Mouse (Mus musculus): ENCODE measurements around the gene Pfas. TPM values are rescaled to one million over a fixed set of nuclear protein-coding genes. Genes with fewer than 3 reads are reported as not detected.

Pfas gene
- total and polyA plus RNA-seq, 3 experiments, result 63.5 to 149 (median 130) TPM

GRCm38 (mm10) chr11:68982639-68983369, 25.5 kb downstream of the Pfas start:
- Histone ChIP-seq H3K9ac (ENCODE audit: control insufficient read depth, low read depth, low read length, poor library complexity, severe bottlenecking) (no peak overlapping the region), H3K4me3 (ENCODE audit: control insufficient read depth in 1 of 2, insufficient read depth in 1 of 2, low read depth in 2 of 2, low read length in 2 of 2) (no peak overlapping the region), H3K27me3 (ENCODE audit: control insufficient read depth in 1 of 2, insufficient read depth in 2 of 2, low read length in 2 of 2) (no peaks in the 10 kb centered on the region), H3K36me3 (ENCODE audit: control insufficient read depth in 1 of 2, insufficient read depth in 2 of 2, low read length in 2 of 2) (peaks cover 4 to 8% of the 10 kb centered on the region in 2 experiments), H3K4me1 (ENCODE audit: control insufficient read depth in 1 of 2, insufficient read depth in 2 of 2, low read length in 2 of 2) (peaks cover 6 to 10% of the 10 kb centered on the region in 2 experiments), H3K27ac (ENCODE audit: control insufficient read depth, low read depth, low read length) (no peak overlapping the region), H3K9me3 (replicated peaks; ENCODE audit: insufficient read depth, low read length) (no peaks in the 10 kb centered on the region), H3K79me2 (ENCODE audit: control insufficient read depth, insufficient read depth, low read length, poor library complexity) (no peaks in the 10 kb centered on the region)
- DNase-seq (ENCODE audit: low read depth, low spot score), result peak; percentile 84
- TF ChIP-seq NRF1 (IDR thresholded peaks at IDR 0.05; ENCODE audit: insufficient read depth, low read depth, low read length, poor library complexity, severe bottlenecking), result no peak
- TF ChIP-seq RAD21 (IDR thresholded peaks at IDR 0.05; ENCODE audit: low read depth, low read length), result peak; percentile 79
- no peak for TF ChIP-seq MXI1 (IDR thresholded peaks at IDR 0.05; ENCODE audit: low read depth, low read length)
- no peak for TF ChIP-seq USF2 (IDR thresholded peaks at IDR 0.05; ENCODE audit: borderline replicate concordance in 1 of 2, insufficient read depth in 1 of 2, low read depth in 1 of 2, low read length in 2 of 2)
- TF ChIP-seq ZC3H11A (IDR thresholded peaks at IDR 0.05; ENCODE audit: low read depth, low read length), result peak; percentile 72
- TF ChIP-seq CTCF (IDR thresholded peaks at IDR 0.05 in 2 of 3, conservative IDR thresholded peaks at IDR 0.05 in 1 of 3; ENCODE audit: control insufficient read depth in 1 of 3, insufficient read depth in 1 of 3, low read depth in 2 of 3, low read length in 3 of 3, poor library complexity in 1 of 3, severe bottlenecking in 1 of 3), result peak; percentile 74 to 85 (median 83)
- 0 out of 2 replicates have a peak, but pooled peaks have one; percentile 11 for TF ChIP-seq TCF12 (IDR thresholded peaks at IDR 0.05; ENCODE audit: low read depth, low read length)
- TF ChIP-seq SMC3 (IDR thresholded peaks at IDR 0.05; ENCODE audit: low read depth, low read length), result peak; percentile 71

- Histone ChIP-seq H3K4me1 (ENCODE audit: control insufficient read depth in 1 of 2, insufficient read depth in 2 of 2, low read length in 2 of 2) (peaks cover 6 to 10% of the 10 kb centered on the region in 2 experiments), H3K9me3 (replicated peaks; ENCODE audit: insufficient read depth, low read length) (no peaks in the 10 kb centered on the region)
- TF ChIP-seq BHLHE40 (IDR thresholded peaks at IDR 0.05; ENCODE audit: borderline replicate concordance, low read depth, low read length), result no peak
- TF ChIP-seq HCFC1 (IDR thresholded peaks at IDR 0.05; ENCODE audit: low read depth, low read length), result no peak
- TF ChIP-seq ELF1 (IDR thresholded peaks at IDR 0.05; ENCODE audit: low read depth, low read length), result no peak
- TF ChIP-seq POLR2A (IDR thresholded peaks at IDR 0.05; ENCODE audit: control insufficient read depth in 1 of 2, insufficient read depth in 1 of 2, low read depth in 1 of 2, low read length in 2 of 2, poor library complexity in 1 of 2), result no peak
- no peak for TF ChIP-seq CTCF (IDR thresholded peaks at IDR 0.05 in 2 of 3, conservative IDR thresholded peaks at IDR 0.05 in 1 of 3; ENCODE audit: control insufficient read depth in 1 of 3, insufficient read depth in 1 of 3, low read depth in 2 of 3, low read length in 3 of 3, poor library complexity in 1 of 3, severe bottlenecking in 1 of 3)
- TF ChIP-seq ZMIZ1 (IDR thresholded peaks at IDR 0.05; ENCODE audit: low read depth, low read length), result no peak
- no peak for TF ChIP-seq GABPA (IDR thresholded peaks at IDR 0.05; ENCODE audit: low read depth, low read length)
- TF ChIP-seq MAX (IDR thresholded peaks at IDR 0.05; ENCODE audit: low read length), result no peak
- no peak for TF ChIP-seq TAL1 (IDR thresholded peaks at IDR 0.05; ENCODE audit: low read length)
- TF ChIP-seq E2F4 (IDR thresholded peaks at IDR 0.05; ENCODE audit: borderline replicate concordance, low read depth, low read length), result no peak
- TF ChIP-seq ZKSCAN1 (IDR thresholded peaks at IDR 0.05; ENCODE audit: low read depth, low read length), result no peak
- no peak for TF ChIP-seq TCF12 (IDR thresholded peaks at IDR 0.05; ENCODE audit: low read depth, low read length)
- TF ChIP-seq CHD2 (IDR thresholded peaks at IDR 0.05; ENCODE audit: low read length), result no peak
- no peak for TF ChIP-seq SMC3 (IDR thresholded peaks at IDR 0.05; ENCODE audit: low read depth, low read length)
- no peak for TF ChIP-seq ZC3H11A (IDR thresholded peaks at IDR 0.05; ENCODE audit: low read depth, low read length)
- TF ChIP-seq KAT2A (conservative IDR thresholded peaks at IDR 0.05; ENCODE audit: low read depth, low read length), result no peak
- TF ChIP-seq CHD1 (IDR thresholded peaks at IDR 0.05; ENCODE audit: low read depth, low read length), result no peak
Observed at GRCm38 (mm10) chr11:68980919-68981318, 27.3 kb downstream of the Pfas start.

More at GRCm38 (mm10) chr11:68980919-68981318, 27.3 kb downstream of the Pfas start:
- no peaks in the 10 kb centered on the region for H3K79me2 ChIP-seq (ENCODE audit: control insufficient read depth, insufficient read depth, low read length, poor library complexity)
- no peaks in the 10 kb centered on the region for H3K27me3 ChIP-seq (ENCODE audit: control insufficient read depth in 1 of 2, insufficient read depth in 2 of 2, low read length in 2 of 2)
- no peak overlapping the region for H3K9ac ChIP-seq (ENCODE audit: control insufficient read depth, low read depth, low read length, poor library complexity, severe bottlenecking)
- DNase-seq (ENCODE audit: low read depth, low spot score), result no peak
- no peak overlapping the region for H3K4me3 ChIP-seq (ENCODE audit: control insufficient read depth in 1 of 2, insufficient read depth in 1 of 2, low read depth in 2 of 2, low read length in 2 of 2)
- no peak overlapping the region for H3K27ac ChIP-seq (ENCODE audit: control insufficient read depth, low read depth, low read length)
- peaks cover 0 to 8% of the 10 kb centered on the region in 2 experiments; a peak in 2 of 4 replicates for H3K36me3 ChIP-seq (ENCODE audit: control insufficient read depth in 1 of 2, insufficient read depth in 2 of 2, low read length in 2 of 2)

Data from MEL (cell line).